Mouse (Mus musculus) testis, adult 10 weeks (tissue): Measurements from ENCODE around the gene Golga7b. TPM values are rescaled to one million over a fixed set of nuclear protein-coding genes. Genes with fewer than 3 reads are reported as not detected.

ENCODE experiments used
- polyA plus RNA-seq: library from polyadenylated mRNA; stranded (reverse); fragments of 350-450 nt; fragmentation: Illumina TruSeq; extraction: RNeasy Lipid Tissue Mini Kit (QIAGEN cat#74804); gene quantifications from one replicate; pipeline ENCODE4 v1.2.3, GENCODE M21; 2014; ENCODE audit warnings: low read depth, low replicate concordance

Golga7b gene
- 0.73 TPM for polyA plus RNA-seq

DNA sequence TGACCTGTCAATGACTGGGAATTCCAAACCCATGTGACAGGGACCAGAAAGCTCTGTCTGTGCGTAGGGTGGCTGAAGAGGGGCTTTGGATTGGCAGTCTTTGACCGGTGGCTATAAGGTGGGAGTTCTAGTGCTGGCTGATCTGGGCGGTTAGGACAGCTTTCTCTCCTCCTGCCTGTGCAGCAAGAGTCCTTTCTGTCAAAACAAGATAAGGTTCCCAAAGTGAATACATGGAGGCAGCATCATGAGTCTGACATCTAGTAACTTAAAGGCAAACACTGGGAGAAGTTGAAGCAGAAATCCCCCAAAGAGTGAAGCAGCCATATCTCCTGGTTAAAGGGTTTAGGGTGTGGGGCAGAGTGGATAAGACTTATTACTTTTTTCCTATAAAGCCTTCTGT lies at the start of gene Golga7b:
Gene Golga7b, plus strand, starts transcription at position 56 of the 400 bp plus-strand sequence.

DNA sequence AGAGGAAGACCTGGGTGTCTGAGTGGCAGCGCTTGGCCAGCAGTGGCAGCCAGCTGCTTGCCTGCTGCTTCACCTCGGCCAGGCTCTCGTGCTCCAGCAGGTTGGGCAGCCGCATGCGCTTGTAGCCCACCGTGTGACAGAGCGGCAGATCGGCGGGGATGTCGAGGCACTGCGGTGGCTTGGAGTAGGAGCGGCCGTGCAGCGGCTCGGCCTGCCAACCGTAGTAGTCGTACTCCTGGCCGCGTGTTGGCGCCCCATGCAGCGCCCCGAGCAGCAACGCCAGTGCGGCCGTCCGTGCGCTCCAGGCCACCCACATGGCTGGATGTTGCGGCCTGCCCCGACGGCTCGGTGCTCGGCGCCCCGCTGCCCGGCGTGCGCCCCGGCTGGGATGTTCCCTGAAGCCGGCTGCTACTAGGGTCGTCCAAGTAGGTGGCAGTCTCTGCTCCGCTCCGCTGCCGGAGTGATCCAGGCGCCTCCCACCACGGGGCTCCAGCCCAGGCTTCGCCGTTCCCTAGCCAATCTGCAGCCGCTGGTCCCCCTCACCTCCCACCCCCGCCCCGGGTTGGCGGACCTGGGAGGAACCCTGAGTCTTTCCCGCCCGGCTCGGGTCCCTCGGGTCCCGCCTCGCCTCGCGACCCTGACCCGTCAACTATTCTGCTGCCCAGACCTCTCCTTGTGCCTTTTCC lies 45.5 kb upstream of the Golga7b start, which contains the start of gene Sfrp5:
Gene Sfrp5, minus strand, starts transcription at position 557 of the 686 bp plus-strand sequence.

Other genes with a start within 250 kb of the Golga7b start
- not detected for gene Ankrd2, start 211.6 kb upstream of the Golga7b start, polyA plus RNA-seq
- 24.0 TPM for gene Hoga1, start 202.0 kb upstream of the Golga7b start, polyA plus RNA-seq
- 264 TPM for gene 4933411K16Rik, start 195.3 kb upstream of the Golga7b start, polyA plus RNA-seq
- 26.5 TPM for gene Morn4, start 161.2 kb upstream of the Golga7b start, polyA plus RNA-seq
- 6.4 TPM for gene Pi4k2a, start 157.1 kb upstream of the Golga7b start, polyA plus RNA-seq
- 1.2 TPM for gene Avpi1, start 118.5 kb upstream of the Golga7b start, polyA plus RNA-seq
- gene Marveld1, start 100.2 kb upstream of the Golga7b start, polyA plus RNA-seq, result 2.1 TPM
- gene Zfyve27, start 83.6 kb upstream of the Golga7b start, polyA plus RNA-seq, result 9.5 TPM
- gene Sfrp5, start 45.3 kb upstream of the Golga7b start, polyA plus RNA-seq, result not detected
- gene Crtac1, start 184.2 kb downstream of the Golga7b start, polyA plus RNA-seq, result 2.0 TPM